Mouse (Mus musculus) intestine, postnatal 0 days (tissue): ENCODE measurements around the gene Nod2. TPM values are rescaled to one million over a fixed set of nuclear protein-coding genes. Genes with fewer than 3 reads are reported as not detected.

Experiments used
- ATAC-seq: fragments of 200-750 bp; cut with Nextera tagmentation; 2 replicates; pipeline ENCODE4 v1.8.0; 2017; ENCODE audit warnings: mild to moderate bottlenecking, moderate TSS enrichment, moderate library complexity
- H3K27ac ChIP-seq: fragments of 300-500 bp; sonication (generic); 2 replicates; pipeline ENCODE4 v1.5.1; 2014; ENCODE audit warnings: mild to moderate bottlenecking, low read depth, low read length, moderate library complexity
- H3K27me3 ChIP-seq: fragments of 300-500 bp; sonication (generic); replicated peaks from 2 replicates; pipeline ENCODE4 v1.6.1; 2014; ENCODE audit warnings: low read length, mixed read lengths; ENCODE audit not compliant: control insufficient read depth, insufficient read depth
- H3K36me3 ChIP-seq: fragments of 300-500 bp; sonication (generic); 2 replicates; pipeline ENCODE4 v1.6.1; 2014; ENCODE audit warnings: mild to moderate bottlenecking, moderate library complexity; ENCODE audit not compliant: control insufficient read depth, insufficient read depth
- H3K4me1 ChIP-seq: fragments of 300-500 bp; sonication (generic); replicated peaks from 2 replicates; pipeline ENCODE4 v1.6.1; 2014; ENCODE audit warnings: antibody characterized with exemption, low read length, mixed read lengths; ENCODE audit not compliant: control insufficient read depth, insufficient read depth
- H3K4me2 ChIP-seq: fragments of 300-500 bp; sonication (generic); replicated peaks from 2 replicates; pipeline ENCODE4 v1.6.1; 2014; ENCODE audit warnings: low read depth, mild to moderate bottlenecking, moderate library complexity
- H3K4me3 ChIP-seq: fragments of 300-500 bp; sonication (generic); 2 replicates; pipeline ENCODE4 v1.5.1; 2014; ENCODE audit warnings: low read depth, low read length
- H3K9ac ChIP-seq: fragments of 300-500 bp; sonication (generic); 2 replicates; pipeline ENCODE4 v1.6.1; 2014; ENCODE audit warnings: mild to moderate bottlenecking, low read depth, low read length
- H3K9me3 ChIP-seq: fragments of 300-500 bp; sonication (generic); 2 replicates; pipeline ENCODE4 v1.6.1; 2016; ENCODE audit warnings: mixed run types; ENCODE audit not compliant: control insufficient read depth
- CTCF ChIP-seq: sonication (generic); IDR thresholded peaks from 2 replicates; pipeline ENCODE4 v1.5.1; 2016; ENCODE audit warnings: low read depth, mild to moderate bottlenecking, control low read depth, antibody characterized with exemption, moderate library complexity
- WGBS: fragments of 180-500 bp; shearing (Covaris S2); extraction: QIAGEN DNeasy Blood & Tissue Kit; methylation state at CpG from one replicate; pipeline ENCODE4 v1.1.7; 2014; 5-methylcytosine and 5-hydroxymethylcytosine counted together
- polyA plus RNA-seq: library from polyadenylated mRNA; unstranded; fragments of >200 nt; fragmentation: Nextera tagmentation; extraction: Ambion mirVana; gene quantifications from 2 replicates; pipeline ENCODE4 v1.2.1, GENCODE M21; 2015

Nod2 gene
- polyA plus RNA-seq, 1 experiment from 2014 or later = 0.22 TPM

GRCm38 (mm10) chr8:88627265-88627991 lies 19.7 kb upstream of the Nod2 start:
- peak; percentile 81 for ATAC-seq

GRCm38 (mm10) chr8:88628001-88628774 lies 18.9 kb upstream of the Nod2 start:
- ATAC-seq = no peak
- H3K4me2 ChIP-seq = peak overlapping the region; percentile 69
- TF ChIP-seq CTCF = no peak
- H3K9me3 ChIP-seq = no peaks in the 10 kb centered on the region
- 0 out of 2 replicates have a peak, but pooled peaks cover 6% of the 10 kb centered on the region for H3K4me1 ChIP-seq
- H3K4me3 ChIP-seq = peak overlapping the region; percentile 40
- 68% methylated on average over 14 of the region's 14 CpGs for WGBS
- H3K27ac ChIP-seq = no peak overlapping the region
- peaks cover 23% of the 10 kb centered on the region for H3K36me3 ChIP-seq
- H3K9ac ChIP-seq = peak overlapping the region; percentile 69; the same call in 1 of the 2 replicates
- H3K27me3 ChIP-seq = 0 out of 2 replicates have a peak, but pooled peaks cover 7% of the 10 kb centered on the region

More at GRCm38 (mm10) chr8:88627265-88627991, 19.7 kb upstream of the Nod2 start:
- peak overlapping the region; percentile 69 for H3K9ac ChIP-seq
- peak overlapping the region; percentile 40 for H3K4me3 ChIP-seq
- H3K4me2 ChIP-seq = peak overlapping the region; percentile 69
- peaks cover 23% of the 10 kb centered on the region for H3K36me3 ChIP-seq
- H3K9me3 ChIP-seq = no peaks in the 10 kb centered on the region
- peak; percentile 46 for TF ChIP-seq CTCF
- H3K27me3 ChIP-seq = 0 out of 2 replicates have a peak, but pooled peaks cover 7% of the 10 kb centered on the region
- 1% methylated on average over 102 of the region's 105 CpGs for WGBS
- H3K4me1 ChIP-seq = 0 out of 2 replicates have a peak, but pooled peaks cover 6% of the 10 kb centered on the region
- no peak overlapping the region for H3K27ac ChIP-seq

- Histone ChIP-seq H3K4me1 (peaks cover 10% of the 10 kb centered on the region; the same call in 1 of the 2 replicates), H3K9ac (no peak overlapping the region), H3K4me2 (no peak overlapping the region), H3K9me3 (no peaks in the 10 kb centered on the region), H3K27ac (no peak overlapping the region), H3K27me3 (0 out of 2 replicates have a peak, but pooled peaks cover 7% of the 10 kb centered on the region), H3K36me3 (peaks cover 23% of the 10 kb centered on the region), H3K4me3 (no peak overlapping the region)
- no peak for TF ChIP-seq CTCF
- WGBS = 62% methylated on average over 4 of the region's 4 CpGs
- no peak for ATAC-seq
These were observed 16.9 kb upstream of the Nod2 start for GRCm38 (mm10) chr8:88630225-88630624.

DNA sequence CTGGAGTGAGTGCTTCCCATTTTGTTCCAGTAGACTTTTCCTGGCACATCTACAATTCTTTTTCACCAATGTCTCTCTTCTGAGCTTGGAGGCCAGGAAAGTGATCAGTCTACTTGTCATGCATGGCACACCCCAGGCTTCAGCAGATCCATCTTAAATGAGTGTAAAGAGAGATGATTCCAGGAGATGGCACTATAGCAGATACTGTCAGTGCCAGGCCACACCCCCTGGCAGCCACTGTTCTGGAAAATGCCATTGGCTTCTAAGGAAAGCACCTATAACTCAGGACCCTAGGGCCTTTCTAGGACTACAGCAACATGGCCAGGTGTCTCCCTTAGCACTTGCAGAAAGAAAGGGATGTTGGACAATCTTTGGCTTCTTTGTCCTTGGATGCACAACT lies 16.0 kb upstream of the Nod2 start:
- Histone ChIP-seq H3K4me1 (peaks cover 11% of the 10 kb centered on the region; the same call in 1 of the 2 replicates), H3K27me3 (0 out of 2 replicates have a peak, but pooled peaks cover 4% of the 10 kb centered on the region), H3K4me2 (no peak overlapping the region), H3K9me3 (no peaks in the 10 kb centered on the region), H3K4me3 (no peak overlapping the region), H3K36me3 (peaks cover 22% of the 10 kb centered on the region), H3K9ac (no peak overlapping the region), H3K27ac (no peak overlapping the region)
- peak; percentile 73 for TF ChIP-seq CTCF
- ATAC-seq = no peak

GRCm38 (mm10) chr8:88633343-88633765 lies 13.8 kb upstream of the Nod2 start:
- Histone ChIP-seq H3K4me2 (0 out of 2 replicates have a peak overlapping the region, but pooled peaks have one; percentile 17), H3K36me3 (peaks cover 11% of the 10 kb centered on the region), H3K27ac (no peak overlapping the region), H3K9me3 (no peaks in the 10 kb centered on the region), H3K27me3 (no peaks in the 10 kb centered on the region), H3K9ac (no peak overlapping the region), H3K4me3 (no peak overlapping the region), H3K4me1 (peaks cover 5% of the 10 kb centered on the region; the same call in 1 of the 2 replicates)
- no peak for TF ChIP-seq CTCF
- WGBS = 73% methylated on average over 7 of the region's 7 CpGs
- no peak for ATAC-seq
